Mouse (Mus musculus): ENCODE data around the gene H2-M10.5. TPM values are rescaled to one million over a fixed set of nuclear protein-coding genes. Genes with fewer than 3 reads are reported as not detected.

The H2-M10.5 gene
- not detected for polyA plus RNA-seq (2014; fragmentation: Illumina TruSeq; extraction: RNeasy Lipid Tissue Mini Kit (QIAGEN cat#74804); ENCODE audit: low read depth, low replicate concordance)

DNA sequence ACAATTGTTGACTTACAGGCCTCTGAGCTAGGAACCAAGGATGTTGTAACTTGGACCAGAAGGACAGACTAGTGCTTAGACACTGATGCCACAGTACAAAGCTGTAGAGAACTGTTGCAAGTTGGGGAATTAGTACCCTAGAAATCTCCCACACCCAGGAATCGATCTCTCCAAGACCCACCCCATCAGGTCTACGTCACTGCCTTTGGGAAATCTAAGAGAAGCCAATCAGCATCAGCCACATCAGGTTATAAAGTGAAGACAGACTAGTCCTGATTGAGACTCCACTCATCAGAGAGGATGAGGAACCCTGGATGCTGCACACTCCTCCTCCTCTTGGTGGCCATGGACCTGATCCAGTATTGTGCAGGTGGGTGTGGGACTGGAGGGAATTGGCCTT lies at the start of gene H2-M10.5:
H2-M10.5 (plus strand) TSS at position 301 of the 400 bp plus-strand sequence.

DNA sequence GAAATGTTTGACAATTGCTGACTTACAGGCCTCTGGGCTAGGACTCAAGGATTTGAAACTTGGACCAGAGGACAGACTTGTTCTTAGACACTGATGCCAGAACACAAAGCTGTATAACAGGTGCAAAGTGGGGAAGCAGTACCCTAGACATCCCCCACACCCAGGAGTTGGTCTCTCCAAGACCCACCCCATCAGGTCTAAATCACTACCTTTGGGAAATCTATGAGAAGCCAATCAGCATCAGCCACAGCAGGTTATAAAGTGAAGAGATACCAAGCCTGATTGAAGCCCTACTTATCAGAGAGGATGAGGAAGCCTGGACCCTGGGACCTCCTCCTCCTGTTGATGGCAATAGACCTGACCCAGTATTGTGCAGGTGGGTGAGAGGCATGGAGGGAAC lies 39.2 kb downstream of the H2-M10.5 start, which contains the start of gene H2-M10.6:
H2-M10.6 (plus strand) TSS at position 301 of the 400 bp plus-strand sequence.

Other genes starting within 250 kb of the H2-M10.5 start
- gene H2-M11, start 225.8 kb upstream of the H2-M10.5 start, polyA plus RNA-seq (2014; fragmentation: Illumina TruSeq; extraction: RNeasy Lipid Tissue Mini Kit (QIAGEN cat#74804); ENCODE audit: low read depth, low replicate concordance): not detected
- gene H2-M9, start 130.2 kb upstream of the H2-M10.5 start, polyA plus RNA-seq (2014; fragmentation: Illumina TruSeq; extraction: RNeasy Lipid Tissue Mini Kit (QIAGEN cat#74804); ENCODE audit: low read depth, low replicate concordance): not detected
- gene H2-M1, start 100.7 kb upstream of the H2-M10.5 start, polyA plus RNA-seq (2014; fragmentation: Illumina TruSeq; extraction: RNeasy Lipid Tissue Mini Kit (QIAGEN cat#74804); ENCODE audit: low read depth, low replicate concordance): not detected
- not detected for gene H2-M10.6, start 39.3 kb downstream of the H2-M10.5 start, polyA plus RNA-seq (2014; fragmentation: Illumina TruSeq; extraction: RNeasy Lipid Tissue Mini Kit (QIAGEN cat#74804); ENCODE audit: low read depth, low replicate concordance)
- 19.2 TPM for gene Trim26, start 64.2 kb downstream of the H2-M10.5 start, polyA plus RNA-seq (2014; fragmentation: Illumina TruSeq; extraction: RNeasy Lipid Tissue Mini Kit (QIAGEN cat#74804); ENCODE audit: low read depth, low replicate concordance)
- gene Trim15, start 94.3 kb downstream of the H2-M10.5 start, polyA plus RNA-seq (2014; fragmentation: Illumina TruSeq; extraction: RNeasy Lipid Tissue Mini Kit (QIAGEN cat#74804); ENCODE audit: low read depth, low replicate concordance): not detected
- 0.18 TPM for gene Trim10, start 96.7 kb downstream of the H2-M10.5 start, polyA plus RNA-seq (2014; fragmentation: Illumina TruSeq; extraction: RNeasy Lipid Tissue Mini Kit (QIAGEN cat#74804); ENCODE audit: low read depth, low replicate concordance)
- 0.29 TPM for gene Trim40, start 117.2 kb downstream of the H2-M10.5 start, polyA plus RNA-seq (2014; fragmentation: Illumina TruSeq; extraction: RNeasy Lipid Tissue Mini Kit (QIAGEN cat#74804); ENCODE audit: low read depth, low replicate concordance)
- not detected for gene Trim31, start 125.2 kb downstream of the H2-M10.5 start, polyA plus RNA-seq (2014; fragmentation: Illumina TruSeq; extraction: RNeasy Lipid Tissue Mini Kit (QIAGEN cat#74804); ENCODE audit: low read depth, low replicate concordance)
- gene Rnf39, start 170.0 kb downstream of the H2-M10.5 start, polyA plus RNA-seq (2014; fragmentation: Illumina TruSeq; extraction: RNeasy Lipid Tissue Mini Kit (QIAGEN cat#74804); ENCODE audit: low read depth, low replicate concordance): 0.52 TPM
- 96.5 TPM for gene Ppp1r11, start 178.8 kb downstream of the H2-M10.5 start, polyA plus RNA-seq (2014; fragmentation: Illumina TruSeq; extraction: RNeasy Lipid Tissue Mini Kit (QIAGEN cat#74804); ENCODE audit: low read depth, low replicate concordance)
- 44.0 TPM for gene Znrd1, start 185.6 kb downstream of the H2-M10.5 start, polyA plus RNA-seq (2014; fragmentation: Illumina TruSeq; extraction: RNeasy Lipid Tissue Mini Kit (QIAGEN cat#74804); ENCODE audit: low read depth, low replicate concordance)
- 29.8 TPM for gene Znrd1as, start 185.7 kb downstream of the H2-M10.5 start, polyA plus RNA-seq (2014; fragmentation: Illumina TruSeq; extraction: RNeasy Lipid Tissue Mini Kit (QIAGEN cat#74804); ENCODE audit: low read depth, low replicate concordance)
- 1.2 TPM for gene 2410137M14Rik, start 208.3 kb downstream of the H2-M10.5 start, polyA plus RNA-seq (2014; fragmentation: Illumina TruSeq; extraction: RNeasy Lipid Tissue Mini Kit (QIAGEN cat#74804); ENCODE audit: low read depth, low replicate concordance)
- gene H2-M5, start 216.6 kb downstream of the H2-M10.5 start, polyA plus RNA-seq (2014; fragmentation: Illumina TruSeq; extraction: RNeasy Lipid Tissue Mini Kit (QIAGEN cat#74804); ENCODE audit: low read depth, low replicate concordance): 0.55 TPM
- gene Zfp57, start 228.3 kb downstream of the H2-M10.5 start, polyA plus RNA-seq (2014; fragmentation: Illumina TruSeq; extraction: RNeasy Lipid Tissue Mini Kit (QIAGEN cat#74804); ENCODE audit: low read depth, low replicate concordance): 3.7 TPM